Mouse (Mus musculus) kidney, adult 18-20 months (tissue): ENCODE data around the gene Phpt1.

Experiments used
- DNase-seq: peaks from one replicate; pipeline ENCODE4 v3.0.0; 2021

Gene Phpt1

GRCm38 (mm10) chr2:25582466-25583119 lies 7.6 kb upstream of the Phpt1 start:
- DNase-seq: no peak

GRCm38 (mm10) chr2:25581901-25582301 lies 6.9 kb upstream of the Phpt1 start:
- DNase-seq: no peak

- peak; percentile 62 for DNase-seq
Observed at GRCm38 (mm10) chr2:25581294-25581864, 6.4 kb upstream of the Phpt1 start, which contains the start of gene Ajm1. Gene Ajm1, minus strand, starts transcription at chr2:25581757.

- no peak for DNase-seq
Observed at GRCm38 (mm10) chr2:25580621-25581101, 5.6 kb upstream of the Phpt1 start.

GRCm38 (mm10) chr2:25579737-25580460 lies 4.9 kb upstream of the Phpt1 start:
- peak; percentile 65 for DNase-seq

- DNase-seq: no peak
Observed at GRCm38 (mm10) chr2:25578796-25579736, 4.0 kb upstream of the Phpt1 start.

GRCm38 (mm10) chr2:25577951-25578795 lies 3.1 kb upstream of the Phpt1 start:
- peak; percentile 27 for DNase-seq

GRCm38 (mm10) chr2:25576965-25577891 lies 2.2 kb upstream of the Phpt1 start:
- DNase-seq: no peak

GRCm38 (mm10) chr2:25576028-25576850 lies 1.2 kb upstream of the Phpt1 start:
- no peak for DNase-seq

GRCm38 (mm10) chr2:25575432-25576027 lies 506 bp upstream of the Phpt1 start:
- peak; percentile 28 for DNase-seq

GRCm38 (mm10) chr2:25574136-25574535 lies 888 bp downstream of the Phpt1 start:
- no peak for DNase-seq

GRCm38 (mm10) chr2:25573068-25573467 lies 2.0 kb downstream of the Phpt1 start:
- no peak for DNase-seq

- DNase-seq: no peak
Observed at GRCm38 (mm10) chr2:25571221-25571620, 3.8 kb downstream of the Phpt1 start.

GRCm38 (mm10) chr2:25569323-25569722 lies 5.7 kb downstream of the Phpt1 start:
- DNase-seq: no peak

GRCm38 (mm10) chr2:25568473-25569019 lies 6.5 kb downstream of the Phpt1 start:
- DNase-seq: no peak

- no peak for DNase-seq
Observed at GRCm38 (mm10) chr2:25566558-25566957, 8.5 kb downstream of the Phpt1 start.

GRCm38 (mm10) chr2:25565741-25566140 lies 9.3 kb downstream of the Phpt1 start:
- no peak for DNase-seq

- DNase-seq: no peak
Observed at GRCm38 (mm10) chr2:25561946-25562345, 13.1 kb downstream of the Phpt1 start.

- no peak for DNase-seq
Observed at GRCm38 (mm10) chr2:25560551-25560950, 14.5 kb downstream of the Phpt1 start.
